In the genomic region with DNA sequence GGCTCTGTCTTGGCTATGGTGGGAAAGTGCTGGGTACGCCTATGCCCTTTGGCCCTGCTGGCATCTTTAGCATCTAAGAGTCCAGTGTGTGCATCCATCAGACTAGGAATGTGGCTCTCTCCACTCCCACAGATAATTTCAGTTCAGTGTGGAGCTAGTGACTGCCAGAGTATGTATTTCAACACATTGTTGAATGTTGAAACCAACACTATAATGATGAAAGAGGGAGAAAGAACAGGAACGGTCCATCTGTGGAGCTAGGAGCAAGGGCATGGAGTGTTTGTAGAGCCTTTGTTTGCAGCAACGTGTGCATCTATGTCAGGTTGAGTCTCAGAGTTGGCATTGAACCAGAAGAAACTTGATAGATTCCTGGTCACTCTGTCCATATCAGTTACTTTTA, we compare ENCODE assay signal across 20 mouse cellular contexts. TPM values are rescaled to one million over a fixed set of nuclear protein-coding genes. Genes with fewer than 3 reads are reported as not detected.
DNase-seq lines count a peak whose midpoint lies in the region; ATAC-seq lines count a peak whose summit lies in the region.
"Had no signal": no experiment of that assay in that cellular context is flagged by ENCODE, and none has a peak within 500 bp of the region (broad histone marks: within the 10 kb centered on the region; RNA-seq: fewer than 3 reads in every experiment).

No protein-coding gene starts in this region.

- peak; percentile 79 for DNase-seq in heart, adult 11 months
- no peak for DNase-seq in heart, postnatal 10 days
- peak; percentile 49 for DNase-seq in lung, postnatal 25 days (ENCODE audit: low spot score)
- DNase-seq in lung, postnatal 10 days, result no peak
- no peak for DNase-seq in layer of hippocampus, postnatal 25 days (ENCODE audit: extremely low spot score in 1 of 2, low spot score in 1 of 2)
- DNase-seq in layer of hippocampus, postnatal 36 days, result no peak
- DNase-seq in kidney, postnatal 14 days, result no peak
- DNase-seq: adrenal gland, adult 2 months; adrenal gland, postnatal 36 days; cerebellum, adult 18-20 months; cerebellum, postnatal 14 days; gastrocnemius, postnatal 10 days; heart, adult 18-20 months; kidney, adult 9 months; kidney, postnatal 25 days; right cerebral cortex, postnatal 4 days; thymus, adult 18-20 months; thymus, postnatal 25 days had no signal

- ATAC-seq in granulocyte monocyte progenitor cell, adult 5-6 weeks (replicated peaks; ENCODE audit: poor library complexity, severe bottlenecking), result peak; percentile 78
- ATAC-seq: intestine, postnatal 0 days had no signal

- intact Hi-C loops in heart, postnatal 10 days (cut with DNase I), result no loop called here

RNA-seq across cellular contexts. Expression of a gene that starts 54.9 kb away (rescaled TPM):
- total RNA-seq in heart, postnatal 10 days (2021), result 10 to 100 TPM; 44.1 to 47.4 TPM
- total RNA-seq in granulocyte monocyte progenitor cell, adult 5-6 weeks (2014; fragmentation: Nextera tagmentation), result 82.1 and 102 TPM in 2 replicates
- total RNA-seq in granulocyte monocyte progenitor cell, adult 5-6 weeks (2017), result 69.2 and 82.3 TPM in 2 replicates
- total RNA-seq in layer of hippocampus, postnatal 25 days (2021), result 100 to 1,000 TPM; 104 to 116 TPM
- total RNA-seq in layer of hippocampus, postnatal 36 days (2021), result 100 to 1,000 TPM; 114 to 115 TPM

Comparison
In these comparisons a context has a peak if more than half of its experiments do, and no peak if none do; other contexts are left out.
1. DNase-seq: peak in heart, adult 11 months (single experiment) and lung, postnatal 25 days (single experiment); none in heart, postnatal 10 days (0 of 2), lung, postnatal 10 days (single experiment), layer of hippocampus, postnatal 25 days (0 of 2), layer of hippocampus, postnatal 36 days (0 of 2) and kidney, postnatal 14 days (single experiment).